Mouse (Mus musculus) cerebellum, adult 2 months (tissue): Measurements from ENCODE around the gene Trim14.

ENCODE experiments used
- CTCF ChIP-seq: fragments of 200-500 bp; IDR thresholded peaks from 2 replicates; pipeline ENCODE4 v1.5.1; 2011; ENCODE audit warnings: low read depth, mild to moderate bottlenecking, control low read depth, low read length, moderate library complexity, borderline replicate concordance; ENCODE audit not compliant: insufficient read depth
- POLR2A ChIP-seq: fragments of 200-500 bp; IDR thresholded peaks from 2 replicates; pipeline ENCODE4 v1.6.1; 2011; ENCODE audit warnings: low read length, control low read depth, borderline replicate concordance; ENCODE audit not compliant: insufficient read depth

DNA sequence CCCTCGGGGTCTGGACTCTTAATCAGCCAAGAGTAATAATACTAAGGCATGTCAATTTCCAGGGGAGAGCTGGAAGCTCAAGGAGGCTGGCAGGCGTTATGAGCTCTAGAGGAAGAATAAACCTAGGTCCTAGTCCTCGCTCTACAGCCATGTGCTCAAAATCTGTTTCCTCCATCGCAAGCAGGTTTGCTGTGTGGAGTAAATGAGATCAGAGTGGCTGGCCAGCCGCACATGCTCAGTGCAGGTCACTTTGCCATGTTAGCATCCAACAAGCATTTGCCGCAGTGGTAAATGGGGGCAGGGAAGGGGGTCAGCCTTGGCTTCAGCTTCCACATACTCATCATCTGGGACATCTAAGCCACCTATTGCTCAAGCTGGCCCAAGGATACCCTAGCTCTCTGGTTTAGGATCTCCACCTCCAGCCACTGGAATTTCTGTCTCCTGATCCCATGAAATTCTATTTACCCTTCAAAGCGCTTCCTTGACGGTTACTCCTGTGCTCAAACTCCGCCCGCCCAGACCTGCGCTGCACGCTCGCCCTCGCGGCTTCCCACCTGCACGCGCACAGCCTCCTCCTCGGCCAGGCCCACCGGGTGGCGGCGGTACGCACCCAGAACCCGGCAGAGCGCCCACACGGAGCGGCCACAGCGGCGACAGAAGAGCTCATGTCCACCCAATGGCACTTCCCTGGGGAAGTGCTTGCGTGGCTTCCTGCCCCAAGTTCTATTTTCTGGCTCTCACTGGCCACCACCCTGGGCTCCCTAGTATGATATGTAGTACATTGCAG lies 1.8 kb downstream of the Trim14 start:
- TF ChIP-seq POLR2A (no peak), CTCF (no peak)
